Mouse (Mus musculus): ENCODE measurements at regions not wholly inside any gene's neighbourhood (a gene's known extent, or its start where the extent isn't known, plus 50 kb on each side); places are given as distances from the start of the nearest gene placed in this dataset.

DNA sequence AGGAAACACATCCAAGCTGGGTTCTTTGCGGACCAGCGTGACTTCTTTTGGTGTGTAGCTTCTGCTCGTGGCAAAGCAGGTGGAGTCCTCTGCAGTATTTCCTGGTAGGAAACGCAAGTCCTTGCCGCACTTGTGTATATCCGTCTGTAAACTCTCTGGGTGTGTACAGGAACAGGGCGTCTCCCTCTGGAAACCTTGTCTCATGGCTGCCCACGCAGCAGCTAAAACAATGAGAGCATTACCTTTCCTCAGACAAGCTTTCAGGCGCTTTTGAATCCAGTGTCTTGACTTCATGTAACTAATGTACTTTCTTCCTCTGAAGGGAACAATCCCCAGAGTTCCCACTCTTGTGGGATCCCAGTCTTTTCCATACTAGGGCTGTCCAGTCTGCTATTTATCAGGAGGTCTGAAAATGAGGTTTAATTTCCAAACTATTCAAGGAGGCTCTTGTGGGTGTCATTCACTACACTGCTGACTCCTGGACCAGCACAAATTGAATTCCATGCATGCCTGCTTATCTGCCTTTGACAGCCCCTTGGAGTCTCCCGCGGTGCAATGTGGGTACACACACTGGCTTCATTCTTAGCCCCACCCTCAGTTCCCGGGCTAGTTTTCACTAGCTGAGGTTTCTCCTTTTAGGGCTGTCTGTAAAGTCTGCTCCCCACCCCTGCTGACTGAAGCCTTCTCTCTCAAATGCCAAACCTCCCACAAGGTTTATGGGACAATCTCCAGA is 161.6 kb upstream of the Anxa10 start:
- DNase-seq = peak; percentile 96

DNA sequence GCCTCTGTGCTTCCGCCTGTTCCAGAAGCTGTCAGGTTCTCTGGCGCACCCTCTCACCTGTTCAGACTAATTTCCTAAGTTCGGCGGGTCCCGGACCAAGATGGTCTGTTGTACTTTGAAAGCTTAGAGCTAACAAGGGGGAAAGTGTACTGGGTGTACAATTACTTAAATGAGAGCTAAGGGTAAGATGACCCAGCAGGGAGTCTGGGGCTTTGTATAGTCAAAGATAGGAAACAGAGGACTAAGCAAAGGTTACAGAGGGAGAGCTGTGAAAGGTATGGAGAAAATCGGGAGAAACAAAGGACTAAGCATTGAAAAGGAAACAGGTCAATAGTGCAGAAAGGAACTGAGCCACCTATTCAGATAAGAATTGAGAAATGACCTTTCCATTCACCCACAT is 127.6 kb upstream of the Anxa10 start:
- DNase-seq = no peak

All from heart, adult 11 months (tissue).